Mouse (Mus musculus) lung, postnatal 0 days (tissue): ENCODE data around the gene Opa1. TPM values are rescaled to one million over a fixed set of nuclear protein-coding genes. Genes with fewer than 3 reads are reported as not detected.

Experiments used
- ATAC-seq: fragments of 200-750 bp; cut with Nextera tagmentation; 2 replicates; pipeline ENCODE4 v1.8.0; 2017; ENCODE audit warnings: moderate library complexity
- DNase-seq: peaks from one replicate; pipeline ENCODE4 v3.0.0-alpha.2; 2016; ENCODE audit warnings: low spot score
- H3K27ac ChIP-seq: fragments of 300-500 bp; sonication (generic); 2 replicates; pipeline ENCODE4 v1.5.1; 2014; ENCODE audit warnings: antibody characterized with exemption, mild to moderate bottlenecking, low read length, mixed read lengths
- H3K27me3 ChIP-seq: fragments of 300-500 bp; sonication (generic); replicated peaks from 2 replicates; pipeline ENCODE4 v1.6.1; 2014; ENCODE audit warnings: low read length, mixed read lengths; ENCODE audit not compliant: insufficient read depth
- H3K36me3 ChIP-seq: fragments of 300-500 bp; sonication (generic); 2 replicates; pipeline ENCODE4 v1.6.1; 2014; ENCODE audit warnings: low read length, mixed read lengths; ENCODE audit not compliant: insufficient read depth
- H3K4me1 ChIP-seq: fragments of 300-500 bp; sonication (generic); 2 replicates; pipeline ENCODE4 v1.6.1; 2014; ENCODE audit warnings: antibody characterized with exemption, low read depth, low read length, mixed read lengths; ENCODE audit not compliant: insufficient read depth
- H3K4me2 ChIP-seq: fragments of 300-500 bp; sonication (generic); replicated peaks from 2 replicates; pipeline ENCODE4 v1.6.1; 2014; ENCODE audit warnings: low read depth, mild to moderate bottlenecking, low read length, moderate library complexity, mixed read lengths
- H3K4me3 ChIP-seq: fragments of 300-500 bp; sonication (generic); 2 replicates; pipeline ENCODE4 v1.5.1; 2014; ENCODE audit warnings: low read depth, low read length
- H3K9ac ChIP-seq: fragments of 300-500 bp; sonication (generic); replicated peaks from 2 replicates; pipeline ENCODE4 v1.6.1; 2014; ENCODE audit warnings: low read depth, mild to moderate bottlenecking
- H3K9me3 ChIP-seq: fragments of 300-500 bp; sonication (generic); 2 replicates; pipeline ENCODE4 v1.6.1; 2016; ENCODE audit warnings: low read length, mixed read lengths
- CTCF ChIP-seq: IDR thresholded peaks from 2 replicates; pipeline ENCODE4 v1.5.1; 2016; ENCODE audit warnings: antibody characterized with exemption, mild to moderate bottlenecking
- EP300 ChIP-seq: IDR thresholded peaks from 2 replicates; pipeline ENCODE4 v1.6.1; 2016; ENCODE audit warnings: antibody characterized with exemption, mild to moderate bottlenecking, control low read depth
- WGBS: fragments of 180-500 bp; shearing (Covaris S2); extraction: QIAGEN DNeasy Blood & Tissue Kit; methylation state at CpG from one replicate; pipeline ENCODE4 v1.1.7; 2014; 5-methylcytosine and 5-hydroxymethylcytosine counted together
- polyA plus RNA-seq: library from polyadenylated mRNA; unstranded; fragments of >200 nt; fragmentation: Nextera tagmentation; extraction: Ambion mirVana; gene quantifications from 2 replicates; pipeline ENCODE4 v1.2.1, GENCODE M21; 2015

Opa1 gene
- polyA plus RNA-seq, 1 experiment from 2014 or later, result 13.1 TPM

- no peak overlapping the region for H3K4me3 ChIP-seq
These were observed 80.1 kb downstream of the Opa1 start for GRCm38 (mm10) chr16:29659101-29659810.

GRCm38 (mm10) chr16:29663042-29663758 lies 84.1 kb downstream of the Opa1 start:
- Histone ChIP-seq H3K27me3 (no peaks in the 10 kb centered on the region), H3K9me3 (no peaks in the 10 kb centered on the region), H3K4me2 (no peak overlapping the region; the same call in 1 of the 2 replicates), H3K4me1 (no peaks in the 10 kb centered on the region), H3K36me3 (no peaks in the 10 kb centered on the region), H3K9ac (no peak overlapping the region), H3K27ac (peak overlapping the region; percentile 33; the same call in 1 of the 2 replicates), H3K4me3 (no peak overlapping the region)
- peak; percentile 90 for ATAC-seq
- TF ChIP-seq EP300 (0 out of 2 replicates have a peak, but pooled peaks have one; percentile 45), CTCF (no peak)
- peak; percentile 88 for DNase-seq
- 55% methylated on average over 6 of the region's 6 CpGs for WGBS

More at GRCm38 (mm10) chr16:29659101-29659810, 80.1 kb downstream of the Opa1 start:
- no peaks in the 10 kb centered on the region; the same call in 1 of the 2 replicates for H3K4me1 ChIP-seq
- no peak overlapping the region for H3K4me2 ChIP-seq
- ATAC-seq (no peak), DNase-seq (no peak)
- no peaks in the 10 kb centered on the region for H3K27me3 ChIP-seq
- no peak overlapping the region for H3K9ac ChIP-seq
- WGBS, result 70% methylated on average over 13 of the region's 13 CpGs
- H3K27ac ChIP-seq, result no peak overlapping the region
- TF ChIP-seq EP300 (no peak), CTCF (no peak)
- no peaks in the 10 kb centered on the region for H3K9me3 ChIP-seq
- H3K36me3 ChIP-seq, result no peaks in the 10 kb centered on the region

DNA sequence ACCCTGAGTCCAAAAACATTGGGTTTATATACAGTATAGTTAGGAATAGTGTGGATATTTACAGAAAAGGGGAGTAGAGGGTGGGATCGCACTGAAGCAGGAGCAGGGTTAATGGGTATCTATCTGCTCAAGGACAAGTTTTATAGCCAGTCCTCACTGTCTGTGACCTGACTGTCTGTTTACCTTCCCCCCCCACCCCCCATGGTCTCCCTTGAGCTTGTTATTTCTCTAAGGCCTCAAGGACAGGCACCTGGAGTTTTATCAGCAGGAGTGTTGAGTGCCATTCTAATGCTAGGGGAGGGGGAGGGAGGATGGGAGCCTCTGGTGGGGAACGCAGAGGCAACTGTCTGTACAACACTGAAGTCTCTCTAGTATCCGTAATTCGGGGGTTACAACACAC lies 85.3 kb downstream of the Opa1 start:
- H3K4me1 ChIP-seq, result no peaks in the 10 kb centered on the region
- no peak for ATAC-seq

GRCm38 (mm10) chr16:29666991-29667701 lies 88.0 kb downstream of the Opa1 start:
- H3K9me3 ChIP-seq, result no peaks in the 10 kb centered on the region
- no peaks in the 10 kb centered on the region for H3K36me3 ChIP-seq
- no peak overlapping the region for H3K9ac ChIP-seq
- H3K27me3 ChIP-seq, result no peaks in the 10 kb centered on the region
- H3K4me2 ChIP-seq, result no peak overlapping the region
- WGBS, result 39% methylated on average over 17 of the region's 17 CpGs
- TF ChIP-seq CTCF, result no peak
- TF ChIP-seq EP300, result no peak
- no peak overlapping the region for H3K27ac ChIP-seq
- ATAC-seq (no peak), DNase-seq (no peak)
- H3K4me1 ChIP-seq, result no peaks in the 10 kb centered on the region
- no peak overlapping the region for H3K4me3 ChIP-seq

More for the DNA sequence above, 85.3 kb downstream of the Opa1 start:
- Histone ChIP-seq H3K27me3 (no peaks in the 10 kb centered on the region), H3K27ac (no peak overlapping the region), H3K4me2 (no peak overlapping the region), H3K9me3 (no peaks in the 10 kb centered on the region), H3K36me3 (no peaks in the 10 kb centered on the region), H3K9ac (no peak overlapping the region), H3K4me3 (no peak overlapping the region)
- 44% methylated on average over 4 of the region's 4 CpGs for WGBS
- TF ChIP-seq CTCF (no peak), EP300 (no peak)
- no peak for DNase-seq

DNA sequence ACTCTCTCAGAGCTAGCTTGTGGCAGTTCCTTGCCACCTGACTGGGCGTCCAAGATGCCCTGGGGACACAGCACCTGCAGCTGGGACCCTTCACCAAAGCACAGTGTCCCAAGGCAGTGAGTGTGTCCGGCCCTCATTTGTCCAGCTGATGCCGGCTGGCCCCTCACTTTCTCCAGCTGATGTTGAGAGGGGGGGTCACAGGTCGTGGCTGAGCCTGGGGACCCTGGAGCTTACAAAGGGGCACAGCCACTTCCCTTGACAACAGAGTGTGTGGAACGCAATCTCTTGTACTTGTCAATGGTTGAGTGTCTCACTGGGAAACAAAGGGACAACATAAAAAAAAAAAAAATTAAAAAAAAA lies 88.5 kb downstream of the Opa1 start:
- Histone ChIP-seq H3K27ac (no peak overlapping the region), H3K4me2 (no peak overlapping the region), H3K4me1 (no peaks in the 10 kb centered on the region), H3K9me3 (no peaks in the 10 kb centered on the region), H3K36me3 (no peaks in the 10 kb centered on the region), H3K27me3 (no peaks in the 10 kb centered on the region), H3K4me3 (no peak overlapping the region), H3K9ac (no peak overlapping the region)
- DNase-seq, result no peak
- TF ChIP-seq CTCF (no peak), EP300 (no peak)
- ATAC-seq, result no peak
- WGBS, result 56% methylated on average over 5 of the region's 5 CpGs

DNA sequence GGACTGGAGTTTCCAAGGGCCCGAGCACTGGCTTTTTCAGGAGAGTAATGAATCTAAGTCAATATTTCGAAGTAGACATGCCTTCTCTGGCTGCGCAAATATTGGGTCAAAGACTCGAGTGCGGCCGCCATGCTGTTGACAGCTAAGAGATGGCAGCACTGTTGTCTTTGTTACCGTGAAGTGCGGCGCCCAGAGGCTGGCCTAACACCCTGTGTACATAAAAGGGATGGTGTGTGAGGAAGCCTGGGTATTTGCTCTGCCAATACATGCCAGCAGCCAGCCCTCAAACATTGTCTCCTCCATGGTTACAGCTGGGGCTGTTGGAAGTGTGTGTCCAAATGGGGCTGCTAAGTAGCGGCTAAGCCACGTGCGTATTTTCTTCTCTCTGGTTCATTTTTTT lies 89.3 kb downstream of the Opa1 start:
- no peak overlapping the region for H3K4me2 ChIP-seq
- no peaks in the 10 kb centered on the region for H3K4me1 ChIP-seq
- 56% methylated on average over 12 of the region's 12 CpGs for WGBS
- peak; percentile 84 for ATAC-seq
- H3K27me3 ChIP-seq, result no peaks in the 10 kb centered on the region
- H3K36me3 ChIP-seq, result no peaks in the 10 kb centered on the region
- peak; percentile 56 for DNase-seq
- TF ChIP-seq EP300 (0 out of 2 replicates have a peak, but pooled peaks have one; percentile 12), CTCF (no peak)
- H3K9me3 ChIP-seq, result no peaks in the 10 kb centered on the region
- H3K9ac ChIP-seq, result no peak overlapping the region
- H3K4me3 ChIP-seq, result no peak overlapping the region
- H3K27ac ChIP-seq, result no peak overlapping the region
